In the genomic region with DNA sequence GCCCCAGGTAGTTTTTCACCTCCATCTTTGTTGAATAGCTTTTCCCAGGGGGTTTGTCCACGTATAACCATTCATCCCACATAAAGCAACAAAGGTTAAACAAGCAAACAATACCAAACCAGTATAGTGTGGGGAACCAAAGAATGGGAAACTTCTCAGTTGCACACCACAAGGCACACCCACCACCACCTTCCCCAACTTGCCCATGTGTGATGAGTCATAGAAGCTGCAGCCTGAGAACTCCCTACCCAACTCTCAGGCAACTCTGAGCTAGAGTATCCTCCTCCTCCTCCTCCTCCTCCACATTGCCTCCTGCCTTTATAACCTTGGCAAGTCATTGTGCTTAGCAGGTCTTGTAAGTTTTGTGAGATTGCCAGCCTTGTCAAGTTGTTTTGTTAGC, we compare ENCODE assay signal across 23 mouse cellular contexts.
DNase-seq lines count a peak whose midpoint lies in the region; ATAC-seq lines count a peak whose summit lies in the region.
"Had no signal": no experiment of that assay in that cellular context is flagged by ENCODE, and none has a peak within 500 bp of the region (broad histone marks: within the 10 kb centered on the region; RNA-seq: fewer than 3 reads in every experiment).

No protein-coding gene starts in this region.

- peak; percentile 8 for DNase-seq in Muller cell, postnatal 12 days (ENCODE audit: inconsistent ontology term)
- DNase-seq in ZHBTc4 (ENCODE audit: low read depth, low spot score) (peak; percentile 8), adipocyte (ENCODE audit: low spot score) (no peak)
- no peak for DNase-seq in cerebellum, adult 8-10 months
- no peak for DNase-seq in heart, adult 9 months (ENCODE audit: low spot score in 2 of 2)
- no peak for DNase-seq in urinary bladder, postnatal 10 days (ENCODE audit: low spot score)
- DNase-seq: adrenal gland, adult 2 months; adrenal gland, postnatal 14 days; cerebellum, adult 18-20 months; cerebellum, adult 9-11 months; cerebellum, postnatal 25 days; forebrain, postnatal 0 days; gastrocnemius, adult 2 months; gastrocnemius, postnatal 14 days; heart, adult 18-20 months; heart, postnatal 14 days; heart, postnatal 4 days had no signal

- peak; percentile 70 for ATAC-seq in granulocyte monocyte progenitor cell, adult 5-6 weeks (replicated peaks; ENCODE audit: poor library complexity, severe bottlenecking)
- ATAC-seq in monocyte, adult 5-6 weeks (replicated peaks; ENCODE audit: insufficient number of reproducible peaks, low FRiP score, low TSS enrichment, poor library complexity, severe bottlenecking), result peak; percentile 87
- ATAC-seq: forebrain, embryonic 13.5 days; forebrain, postnatal 0 days; hindbrain, postnatal 0 days; inflammation-experienced regulatory T-cells, adult 6 months; intestine, embryonic 16.5 days had no signal

Comparison
In these comparisons a context has a peak if more than half of its experiments do, and no peak if none do; other contexts are left out.
1. DNase-seq: peak in Muller cell, postnatal 12 days (single experiment) and ZHBTc4 (single experiment); none in cerebellum, adult 8-10 months (single experiment), heart, adult 9 months (0 of 2), adipocyte (single experiment) and urinary bladder, postnatal 10 days (single experiment).